Mouse (Mus musculus) thymus, postnatal 4 days (tissue): ENCODE measurements around the gene Rhbdl3.
"Not testable (repeated sequence)": the region's sequence is repeated elsewhere in the genome, so short reads cannot be mapped to it uniquely, and the experiment has no call there.

ENCODE experiments used
- DNase-seq: peaks from one replicate; pipeline ENCODE4 v3.0.0; 2021

Gene Rhbdl3

DNA sequence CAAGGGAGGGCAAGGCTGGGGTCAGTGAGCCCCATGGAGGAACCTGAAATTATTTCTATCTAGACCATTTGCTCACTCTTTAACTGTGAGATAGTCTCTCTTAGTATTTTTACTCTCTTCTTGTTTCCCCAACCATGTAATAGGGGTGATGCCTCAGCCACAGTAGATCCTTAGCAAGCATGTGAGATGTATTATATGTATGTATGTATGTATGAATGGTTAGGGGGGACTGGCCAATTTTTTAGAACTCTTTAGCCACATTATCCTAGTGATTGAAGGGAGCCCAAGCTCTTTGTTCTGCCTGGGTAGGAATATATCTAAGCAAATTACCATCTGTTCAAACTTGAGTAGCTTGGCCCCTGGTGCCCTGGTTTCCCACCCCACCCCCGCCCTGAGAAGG lies 12.8 kb downstream of the Rhbdl3 start:
- DNase-seq: no peak

DNA sequence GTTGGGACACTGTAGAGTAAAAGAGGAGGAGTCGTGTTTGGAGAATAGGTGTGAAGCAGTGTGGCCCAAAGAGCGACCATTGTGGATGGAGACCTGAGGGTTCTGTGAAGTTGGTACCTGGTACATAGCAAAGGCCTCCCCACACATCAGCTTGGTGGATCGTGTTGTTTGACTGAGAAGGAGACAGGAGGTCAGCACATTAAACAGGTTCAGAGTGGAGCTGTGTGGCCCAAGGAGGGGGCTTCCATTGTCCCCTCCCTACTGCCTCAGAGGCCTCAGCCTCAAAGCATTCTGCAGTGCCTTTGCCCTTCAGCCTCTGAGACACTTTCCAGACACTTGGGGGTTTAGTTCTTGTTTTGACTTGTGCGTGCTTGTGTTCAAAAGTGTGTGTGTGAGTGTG lies 13.2 kb downstream of the Rhbdl3 start:
- DNase-seq: no peak

DNA sequence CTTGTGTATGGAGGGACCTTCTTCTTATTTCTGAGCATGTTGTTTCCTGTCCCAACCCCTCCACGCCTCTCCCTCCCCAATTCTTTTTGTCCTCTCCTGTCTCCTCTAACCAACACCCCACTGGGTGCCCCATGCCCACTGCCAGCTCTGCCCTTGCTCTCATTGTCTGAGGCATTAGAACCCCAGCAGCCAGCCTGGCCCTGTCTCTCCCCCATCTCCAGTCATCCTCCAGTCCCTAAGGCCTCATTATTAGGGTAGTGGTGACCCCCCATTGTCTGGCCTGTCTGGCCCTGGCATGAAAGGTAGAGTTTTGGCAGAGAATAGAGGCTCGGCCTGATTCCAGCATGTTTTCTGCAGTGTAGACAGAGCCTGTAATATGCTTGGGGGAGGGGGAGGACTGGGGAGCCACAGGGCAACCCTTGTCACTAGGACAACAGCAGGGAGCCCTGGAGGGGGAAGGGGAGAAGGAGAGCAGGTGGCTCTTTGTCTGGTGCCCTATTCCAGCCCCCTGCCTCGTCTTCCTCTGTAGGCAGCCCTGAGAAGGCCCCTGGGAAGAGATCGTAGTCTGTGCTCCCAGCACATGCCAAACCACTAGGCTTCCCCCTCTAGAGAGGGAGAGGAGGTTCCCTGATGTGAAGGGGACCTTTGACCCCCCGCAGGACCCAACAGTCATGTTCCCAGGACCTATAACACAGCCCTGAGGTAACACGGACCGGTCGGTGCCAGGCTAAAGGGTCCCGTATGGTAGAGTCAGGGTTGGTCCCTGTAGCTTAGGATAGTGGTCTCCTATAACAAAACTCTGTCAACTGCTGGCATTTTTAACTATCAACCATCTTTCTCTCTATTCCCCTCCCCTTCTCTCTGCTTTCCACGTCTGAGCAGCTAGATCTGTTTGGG lies 15.3 kb downstream of the Rhbdl3 start:
- no peak for DNase-seq

DNA sequence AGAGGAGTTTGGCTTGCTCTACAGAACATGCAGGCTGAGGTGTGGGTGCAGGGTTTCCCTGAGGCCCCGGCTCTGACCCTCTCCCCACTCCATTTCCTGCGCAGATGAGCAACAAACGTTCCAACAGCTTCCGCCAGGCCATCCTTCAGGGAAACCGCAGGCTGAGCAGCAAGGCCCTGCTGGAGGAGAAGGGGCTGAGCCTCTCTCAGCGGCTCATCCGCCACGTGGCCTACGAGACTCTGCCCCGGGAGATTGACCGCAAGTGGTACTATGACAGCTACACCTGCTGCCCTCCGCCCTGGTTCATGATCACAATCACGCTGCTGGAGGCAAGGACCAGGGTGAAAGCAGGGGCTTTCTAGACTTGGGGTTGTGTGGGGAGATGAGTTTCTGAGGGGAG lies 22.5 kb downstream of the Rhbdl3 start:
- DNase-seq: peak; percentile 57

DNA sequence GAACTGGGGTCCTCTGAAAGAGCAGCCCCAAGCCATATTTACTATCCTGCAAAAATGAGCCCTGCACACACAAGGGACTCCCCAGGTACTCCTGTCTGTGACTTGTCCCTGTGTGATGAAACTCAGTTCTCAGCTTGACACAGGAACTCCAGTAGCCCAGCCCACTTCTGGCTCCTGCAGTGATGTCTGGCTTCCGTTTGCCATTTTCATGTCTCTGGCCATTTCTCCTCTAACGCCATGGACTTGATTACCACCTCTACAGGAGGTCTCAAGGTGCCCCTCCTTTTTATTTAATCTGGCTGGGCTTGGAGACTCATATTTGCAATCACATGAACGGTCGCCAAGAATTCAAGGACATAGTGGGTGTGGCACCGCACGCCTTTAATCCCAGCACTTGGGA lies 23.9 kb downstream of the Rhbdl3 start:
- no peak for DNase-seq

DNA sequence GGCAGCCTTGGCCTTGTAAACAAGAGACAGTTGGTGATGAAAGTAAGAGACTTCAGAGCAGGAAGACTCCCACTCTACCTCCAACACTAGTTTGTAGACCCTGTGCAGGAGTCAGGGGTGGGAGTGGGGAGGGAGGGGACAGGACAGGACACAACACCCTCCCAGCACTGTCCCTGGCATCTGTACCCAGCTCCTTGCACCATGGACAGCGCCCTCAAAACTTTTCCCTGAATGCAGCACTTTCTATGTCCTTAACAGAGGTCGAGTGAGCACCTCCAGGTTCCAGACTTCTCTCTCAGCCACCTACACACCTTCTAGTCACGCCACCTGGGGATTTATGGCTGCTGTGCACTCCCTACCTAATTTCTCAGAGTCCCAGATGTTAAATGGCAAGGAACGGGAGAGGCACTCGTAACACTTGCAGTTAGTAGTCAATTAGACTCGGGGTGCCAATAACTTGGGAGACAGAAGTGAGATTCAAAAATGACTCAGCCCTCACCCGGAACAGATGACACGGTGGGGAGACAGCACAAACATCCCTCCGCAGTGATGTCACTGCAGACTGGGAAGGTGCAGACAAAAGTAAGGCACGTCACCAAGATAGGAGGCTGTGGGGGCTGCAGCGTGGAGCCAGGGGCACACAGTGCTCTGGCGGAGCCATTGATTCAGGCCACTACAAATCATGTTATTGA lies 32.1 kb downstream of the Rhbdl3 start:
- no peak for DNase-seq

DNA sequence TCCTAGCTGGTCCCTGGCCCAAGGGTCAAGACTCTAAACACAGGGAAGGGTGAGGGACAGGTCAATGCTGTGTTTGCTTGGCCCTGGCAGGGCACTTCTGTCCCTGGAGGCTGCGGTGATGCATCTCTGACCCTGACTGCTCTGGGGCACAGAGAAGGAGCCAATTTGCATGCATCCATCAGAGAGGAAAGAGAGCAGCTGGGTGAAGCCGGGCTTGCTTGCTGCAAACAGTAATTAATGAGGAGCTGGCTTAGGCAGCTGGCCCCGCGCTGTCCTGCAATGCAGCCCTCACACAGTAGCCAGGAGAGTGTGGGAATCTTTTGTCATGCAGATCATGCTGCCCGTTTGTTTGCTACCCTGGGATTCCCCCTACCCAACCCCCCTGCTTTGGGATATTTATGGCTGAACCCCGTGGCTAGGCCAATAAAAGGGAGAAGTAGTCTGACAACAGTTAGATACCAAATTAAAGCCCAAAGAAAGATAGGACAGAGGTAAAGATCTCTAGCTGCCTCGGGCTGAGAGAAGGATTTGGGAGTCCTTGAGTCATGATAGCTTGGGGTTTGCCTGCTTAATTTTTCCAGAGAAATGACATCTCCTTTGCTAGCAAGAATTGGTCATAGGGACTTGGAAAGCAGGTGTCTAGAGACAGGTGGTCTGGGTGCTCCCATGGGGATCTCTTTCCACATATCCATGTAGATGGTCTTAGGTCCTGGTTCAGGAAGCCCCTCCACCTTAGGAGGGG lies 35.1 kb downstream of the Rhbdl3 start:
- DNase-seq: no peak

DNA sequence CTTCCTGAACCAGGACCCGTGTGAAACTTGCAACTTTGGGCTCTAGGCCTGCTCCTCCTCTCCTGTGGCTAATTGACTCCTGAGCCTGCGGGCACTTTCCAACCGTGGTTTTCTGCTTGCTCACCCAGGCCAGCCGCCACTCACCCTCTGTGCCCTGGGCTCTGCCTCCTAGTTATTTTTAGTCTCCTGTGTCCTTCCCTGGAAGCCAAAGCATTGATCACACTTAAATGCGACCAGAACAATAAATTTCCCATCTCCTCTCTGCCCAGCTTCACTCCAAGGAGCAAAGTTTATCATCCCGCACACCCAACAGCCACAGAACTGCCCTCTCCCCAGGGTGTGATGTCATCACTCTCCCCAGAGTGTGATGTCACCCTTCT lies 35.6 kb downstream of the Rhbdl3 start:
- DNase-seq: no peak

DNA sequence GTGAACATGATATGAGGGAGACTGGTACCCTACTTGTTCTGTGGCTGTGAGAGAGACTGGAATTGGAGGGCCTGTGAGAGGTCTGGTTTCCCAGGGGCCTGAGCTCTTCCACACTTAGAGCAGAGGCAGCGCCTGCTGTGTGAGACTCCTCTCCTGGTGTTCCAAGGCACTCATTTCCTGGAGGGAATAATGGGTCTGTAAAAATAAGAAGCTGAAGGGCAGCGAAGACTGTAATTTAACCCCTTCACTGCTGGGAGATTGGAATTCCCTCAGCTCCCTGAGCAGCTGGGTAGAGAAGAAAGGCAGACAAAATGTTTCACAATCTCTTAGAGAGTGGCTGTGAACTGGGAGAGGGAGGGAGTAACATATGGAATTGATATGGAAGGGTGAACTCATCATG lies 41.8 kb downstream of the Rhbdl3 start:
- DNase-seq: no peak

DNA sequence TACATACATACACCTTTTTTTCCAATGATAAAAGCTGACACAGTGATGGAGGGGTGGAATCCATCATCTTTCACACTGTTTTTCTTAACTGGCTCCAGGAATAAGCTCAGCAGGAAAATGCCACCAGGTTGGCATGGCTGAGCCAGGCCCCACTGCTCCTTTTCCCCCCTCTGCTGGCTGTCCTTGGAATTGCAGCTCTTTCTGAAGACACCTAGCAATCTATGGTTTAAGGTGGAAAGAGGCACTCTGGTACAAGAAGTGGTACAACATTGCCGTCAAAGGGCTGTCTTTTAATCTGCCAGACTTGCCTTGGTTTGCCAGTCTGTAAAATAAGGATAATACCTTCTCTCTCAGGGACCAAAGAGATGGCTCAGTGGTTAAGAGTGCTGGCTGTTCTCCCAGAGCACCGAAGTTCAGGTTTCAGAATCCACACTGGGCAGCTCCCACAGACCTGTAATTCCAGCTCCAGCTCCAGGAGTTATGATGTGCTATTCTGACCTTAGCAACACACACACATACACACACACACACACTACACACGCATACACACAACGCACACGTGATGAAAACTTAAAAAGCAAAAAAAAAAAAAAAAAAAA lies 51.2 kb downstream of the Rhbdl3 start:
- DNase-seq: peak; percentile 93

DNA sequence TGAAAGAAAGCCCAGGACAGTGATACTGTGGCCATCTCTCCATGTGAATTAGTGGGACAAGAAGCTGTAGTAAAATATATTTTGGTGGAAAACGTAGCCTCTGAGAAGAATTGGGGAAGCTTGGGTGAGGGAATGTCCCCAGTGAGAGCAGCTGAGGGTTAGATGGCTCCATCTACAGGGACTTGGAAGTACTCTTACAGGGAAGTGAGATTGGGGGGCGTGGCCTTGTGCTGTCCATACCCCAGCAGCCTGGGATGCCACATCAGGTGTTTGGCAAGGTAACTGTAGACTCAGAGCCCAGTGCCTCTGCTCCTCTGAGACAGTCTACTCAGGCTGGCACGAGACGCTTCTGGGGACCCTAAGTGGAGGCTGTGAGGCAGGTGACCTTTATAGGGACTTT lies 54.1 kb downstream of the Rhbdl3 start:
- DNase-seq: peak; percentile 32

DNA sequence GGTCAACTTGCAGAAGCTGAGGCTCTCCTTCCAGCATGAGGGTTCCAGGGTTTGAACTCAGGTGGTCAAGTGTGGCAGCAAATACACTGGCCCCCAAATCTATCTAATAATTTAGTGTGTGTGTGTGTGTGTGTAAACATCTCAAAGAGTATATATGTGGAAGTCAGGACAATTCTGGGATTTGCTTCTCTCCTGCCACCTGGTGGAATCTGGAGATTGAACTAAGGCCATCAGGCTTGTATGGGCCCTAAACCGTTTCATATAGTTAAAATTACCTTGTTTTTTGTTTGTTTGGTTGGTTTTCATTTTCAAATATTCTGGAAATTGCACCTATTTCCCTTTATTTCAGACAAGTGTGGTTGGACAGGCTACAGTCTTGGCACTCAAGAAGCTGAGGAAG lies 68.2 kb downstream of the Rhbdl3 start:
- no peak for DNase-seq

DNA sequence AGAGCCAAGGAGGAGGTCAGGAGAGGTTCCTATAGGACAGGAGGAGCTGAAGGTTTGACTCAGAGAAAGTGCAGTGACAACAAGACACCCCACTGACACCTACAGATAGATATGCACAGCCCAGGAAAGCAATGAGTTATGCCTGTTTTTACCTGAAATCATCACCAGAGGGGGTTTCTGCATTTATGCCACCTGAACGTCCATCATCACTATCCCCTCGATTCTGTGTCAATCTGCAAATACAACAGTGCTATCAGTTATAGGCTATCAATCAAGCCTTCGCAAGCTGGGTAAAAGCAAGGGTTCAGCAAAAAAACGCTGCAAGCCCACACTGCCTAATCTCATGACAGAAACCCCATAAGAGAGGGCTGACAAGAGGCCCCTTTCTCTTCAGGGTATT lies 75.9 kb downstream of the Rhbdl3 start:
- DNase-seq: no peak

DNA sequence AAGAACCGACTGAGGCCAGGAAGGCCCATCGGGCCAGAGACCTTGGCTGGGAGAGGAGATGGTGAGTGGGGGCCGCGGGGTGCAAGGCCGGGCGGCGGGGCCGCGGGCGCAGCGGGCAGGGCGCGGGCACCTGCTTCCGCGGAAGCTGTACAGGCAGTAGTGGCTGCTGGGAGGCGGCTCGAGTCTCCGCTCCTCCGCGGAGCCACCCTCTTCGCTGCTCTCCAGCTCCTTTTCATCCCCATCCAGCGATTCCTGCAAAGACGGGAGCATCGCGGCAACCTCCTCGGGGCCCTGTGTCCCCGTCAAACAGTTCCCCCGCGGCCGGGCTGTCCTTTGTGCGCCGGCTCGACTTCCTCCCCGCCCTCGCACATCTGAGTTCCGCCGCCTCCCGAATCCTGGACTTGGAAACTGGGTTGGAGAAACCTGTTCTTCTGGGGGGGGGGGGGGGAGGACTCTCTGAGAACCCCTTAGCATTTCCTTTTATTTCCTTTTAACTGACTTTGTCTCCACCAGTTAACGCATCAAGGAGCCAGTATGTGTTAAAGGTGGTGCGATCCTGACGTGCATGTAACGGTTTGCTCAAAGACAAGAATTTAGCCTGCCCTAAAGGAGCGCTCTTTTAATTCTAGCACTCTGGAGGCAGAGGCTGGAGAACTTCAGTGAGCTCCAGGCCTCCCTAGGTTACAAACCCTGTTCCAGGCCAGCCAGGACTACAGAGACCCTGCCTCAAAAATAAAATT lies 77.2 kb downstream of the Rhbdl3 start, which contains the start of gene 5730455P16Rik:
Gene 5730455P16Rik, minus strand, starts transcription at position 323 of the 740 bp plus-strand sequence.
- DNase-seq: peak; percentile 90

DNA sequence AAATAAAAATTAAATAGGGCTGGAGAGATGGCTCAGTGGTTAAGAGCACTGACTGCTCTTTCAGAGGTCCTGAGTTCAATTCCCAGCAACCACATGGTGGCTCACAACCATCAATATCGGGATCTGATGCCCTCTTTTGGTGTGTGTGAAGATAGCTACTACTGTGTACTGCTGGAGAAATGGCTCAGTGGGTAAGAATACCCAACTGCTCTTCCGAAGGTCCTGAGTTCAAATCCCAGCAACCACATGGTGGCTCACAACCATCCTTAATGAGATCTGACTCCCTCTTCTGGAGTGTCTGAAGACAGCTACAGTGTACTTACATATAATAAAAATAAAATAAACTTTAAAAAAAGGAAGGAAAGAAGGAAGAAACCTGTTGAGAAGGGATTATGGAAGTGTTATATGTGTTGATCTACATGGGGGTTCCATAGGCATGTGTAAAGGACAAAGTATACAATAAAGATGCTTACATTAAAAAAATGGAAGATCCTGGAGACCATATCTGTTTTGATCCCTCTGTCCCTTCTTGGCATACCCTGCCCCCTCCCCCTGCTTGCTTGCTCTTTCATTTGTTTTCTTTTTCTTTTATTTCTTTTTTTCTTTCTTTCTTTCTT lies 77.8 kb downstream of the Rhbdl3 start:
- DNase-seq: not testable (repeated sequence)

DNA sequence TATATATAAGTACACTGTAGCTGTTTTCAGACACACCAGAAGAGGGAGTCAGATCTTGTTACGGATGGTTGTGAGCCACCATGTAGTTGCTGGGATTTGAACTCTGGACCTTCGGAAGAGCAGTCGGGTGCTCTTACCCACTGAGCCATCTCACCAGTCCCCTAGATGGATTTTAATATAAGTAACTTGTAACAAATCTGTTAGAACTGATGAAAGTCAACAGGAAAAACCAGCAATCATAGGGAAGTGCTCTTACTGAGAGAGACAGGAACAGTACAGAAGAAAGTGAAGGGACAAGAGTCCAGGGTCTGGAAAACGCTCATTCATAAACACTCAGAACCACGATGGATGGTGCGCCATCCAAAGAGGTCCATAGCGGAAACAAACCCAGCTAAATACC lies 78.5 kb downstream of the Rhbdl3 start:
- DNase-seq: not testable (repeated sequence)

DNA sequence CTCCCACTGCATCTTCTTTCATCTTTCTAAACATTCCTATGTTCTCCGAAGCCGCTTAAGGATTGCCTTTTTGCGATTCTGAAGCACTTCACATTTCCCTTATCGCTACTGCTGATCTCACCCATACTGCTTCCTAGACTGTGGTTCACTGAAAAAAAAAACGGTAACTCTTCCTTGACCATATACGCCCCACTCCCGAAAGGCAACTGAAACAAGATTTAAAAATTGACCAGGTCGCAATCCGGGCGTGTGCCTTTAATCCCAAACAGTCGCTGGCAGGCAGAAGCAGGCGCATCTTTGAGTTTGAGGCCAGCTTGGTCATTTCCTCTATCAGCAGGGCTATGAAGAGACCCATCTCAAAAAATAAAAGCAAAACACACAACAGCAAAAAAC lies 81.9 kb downstream of the Rhbdl3 start:
- peak; percentile 43 for DNase-seq

DNA sequence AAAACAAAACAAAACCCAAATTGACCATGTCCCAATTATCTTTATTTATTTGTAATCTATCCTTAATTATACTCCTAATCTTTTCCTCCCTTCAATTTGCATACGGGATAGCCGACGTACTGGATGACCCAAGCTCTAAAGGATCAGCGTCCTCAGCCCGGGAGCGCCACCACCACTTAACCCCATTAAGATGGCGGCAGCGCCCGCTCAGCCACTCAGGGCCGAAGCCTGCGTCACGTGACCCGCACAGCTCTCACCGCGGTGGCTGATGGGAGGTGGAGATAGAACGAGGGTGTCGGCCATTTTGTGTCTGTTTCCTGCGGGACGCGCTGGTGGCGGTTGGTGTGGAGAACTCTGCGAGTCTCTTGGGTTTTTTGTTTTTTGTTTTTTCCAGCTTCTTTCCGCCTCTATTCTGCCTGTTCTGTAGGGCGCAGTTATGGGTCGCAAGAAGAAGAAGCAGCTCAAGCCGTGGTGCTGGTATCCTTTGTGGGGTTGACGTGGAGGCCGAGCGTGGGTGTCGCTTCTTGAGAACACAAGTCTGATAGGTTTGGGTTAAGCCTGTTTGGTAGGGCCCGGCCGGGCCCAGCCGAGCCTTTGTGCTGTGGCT lies 82.4 kb downstream of the Rhbdl3 start, which contains the start of gene Zfp207:
Gene Zfp207, plus strand, starts transcription at position 261 of the 607 bp plus-strand sequence.
- DNase-seq: peak; percentile 99

DNA sequence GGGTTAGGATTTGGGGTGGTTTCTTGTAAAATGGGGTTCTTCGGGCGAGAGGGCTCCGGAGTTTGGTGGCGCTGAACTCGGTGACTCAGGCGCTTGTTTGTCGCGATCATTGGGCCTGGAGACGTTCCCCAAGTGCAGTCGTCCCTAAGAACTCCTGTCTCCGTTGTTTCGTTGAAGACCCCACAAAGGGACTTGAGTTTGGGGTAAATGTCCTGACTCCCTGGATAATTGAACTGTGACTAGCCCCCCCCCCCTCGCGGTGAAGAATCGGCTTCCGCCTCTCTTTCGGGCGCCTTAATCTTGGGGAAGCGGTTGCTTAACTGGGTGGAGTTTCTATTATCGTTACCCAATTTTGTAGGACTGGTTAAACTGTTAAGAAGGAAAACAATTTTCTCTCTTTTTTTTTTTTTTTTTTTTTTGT lies 82.9 kb downstream of the Rhbdl3 start:
- DNase-seq: peak; percentile 62

DNA sequence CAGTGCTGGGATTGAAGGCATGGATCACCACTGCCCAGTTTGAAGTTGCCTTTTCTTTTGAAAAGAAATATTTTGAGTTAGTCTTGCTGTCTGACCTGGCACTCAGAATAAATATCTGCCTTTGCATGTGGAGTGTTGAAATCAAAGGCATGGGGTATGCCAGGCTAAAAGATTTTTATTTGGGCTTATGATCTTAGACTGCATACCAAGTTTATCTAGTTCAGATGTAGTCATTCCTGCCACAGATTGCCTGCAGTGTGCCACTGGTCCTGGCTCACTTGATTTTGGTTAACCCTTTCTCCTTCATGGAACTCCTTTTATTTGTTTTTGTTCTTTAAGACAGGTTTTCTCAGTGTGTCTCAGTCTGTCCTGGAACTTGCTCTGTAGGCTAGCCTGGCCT lies 83.7 kb downstream of the Rhbdl3 start:
- DNase-seq: no peak

DNA sequence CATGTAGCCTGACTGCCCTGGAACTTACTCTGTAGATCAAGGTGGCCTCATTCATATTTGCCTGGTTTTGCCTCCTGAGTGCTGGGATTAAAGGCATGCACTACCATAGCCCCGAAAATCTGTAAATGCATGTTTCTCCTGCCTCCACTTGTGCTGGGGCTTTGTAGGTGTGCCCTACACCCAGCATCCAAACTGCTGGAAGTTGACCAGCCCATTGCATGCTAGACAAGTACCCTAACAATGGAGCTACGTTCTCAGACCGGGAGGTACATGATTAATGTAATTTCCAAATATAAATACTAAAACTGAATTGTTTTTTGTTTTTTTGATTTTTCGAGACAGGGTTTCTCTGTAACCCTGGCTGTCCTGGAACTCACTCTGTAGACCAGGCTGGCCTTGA lies 84.3 kb downstream of the Rhbdl3 start:
- no peak for DNase-seq
